Mouse (Mus musculus) midbrain, embryonic 16.5 days (tissue): ENCODE measurements around the gene Sirt3. TPM values are rescaled to one million over a fixed set of nuclear protein-coding genes. Genes with fewer than 3 reads are reported as not detected.

Experiments
- ATAC-seq: fragments of 200-750 bp; cut with Nextera tagmentation; 2 replicates; pipeline ENCODE4 v1.8.0; 2017; ENCODE audit warnings: moderate TSS enrichment
- H3K27ac ChIP-seq: fragments of 300-500 bp; sonication (generic); 2 replicates; pipeline ENCODE4 v1.5.1; 2014; ENCODE audit warnings: mild to moderate bottlenecking, low read length, mixed read lengths
- H3K27me3 ChIP-seq: fragments of 300-500 bp; sonication (generic); 2 replicates; pipeline ENCODE4 v1.6.1; 2014; ENCODE audit warnings: low read depth, low read length, mixed read lengths; ENCODE audit not compliant: control insufficient read depth, insufficient read depth
- H3K36me3 ChIP-seq: fragments of 300-500 bp; sonication (generic); 2 replicates; pipeline ENCODE4 v1.6.1; 2014; ENCODE audit warnings: mild to moderate bottlenecking, low read length, moderate library complexity, mixed read lengths; ENCODE audit not compliant: control insufficient read depth, insufficient read depth
- H3K4me1 ChIP-seq: fragments of 300-500 bp; sonication (generic); 2 replicates; pipeline ENCODE4 v1.6.1; 2014; ENCODE audit warnings: mild to moderate bottlenecking, low read length, mixed read lengths; ENCODE audit not compliant: control insufficient read depth, insufficient read depth
- H3K4me2 ChIP-seq: fragments of 300-500 bp; sonication (generic); 2 replicates; pipeline ENCODE4 v1.6.1; 2014; ENCODE audit warnings: mild to moderate bottlenecking, low read length, mixed read lengths
- H3K4me3 ChIP-seq: fragments of 300-500 bp; sonication (generic); 2 replicates; pipeline ENCODE4 v1.5.1; 2014; ENCODE audit warnings: low read depth, mild to moderate bottlenecking, low read length, moderate library complexity, mixed read lengths
- H3K9ac ChIP-seq: fragments of 300-500 bp; sonication (generic); 2 replicates; pipeline ENCODE4 v1.6.1; 2014; ENCODE audit warnings: low read depth, low read length, mixed read lengths
- H3K9me3 ChIP-seq: fragments of 300-500 bp; sonication (generic); replicated peaks from 2 replicates; pipeline ENCODE4 v1.6.1; 2014; ENCODE audit warnings: mild to moderate bottlenecking, low read length, mixed read lengths; ENCODE audit not compliant: control insufficient read depth, poor library complexity, severe bottlenecking
- WGBS: fragments of 180-500 bp; shearing (Covaris S2); extraction: QIAGEN DNeasy Blood & Tissue Kit; methylation state at CpG from one replicate; pipeline ENCODE4 v1.1.7; 2014; 5-methylcytosine and 5-hydroxymethylcytosine counted together
- polyA plus RNA-seq: library from polyadenylated mRNA; unstranded; fragments of >200 nt; fragmentation: Nextera tagmentation; extraction: Ambion mirVana; gene quantifications from 2 replicates; pipeline ENCODE4 v1.2.1, GENCODE M21; 2015

Sirt3 gene
- polyA plus RNA-seq = 49.1 and 58.2 TPM in 2 replicates

- ATAC-seq = peak; percentile 97
- H3K4me3 ChIP-seq = peak within 1 kb of the TSS; percentile 94
- no peaks in the 10 kb centered on the region for H3K9me3 ChIP-seq
- H3K9ac ChIP-seq = peak within 1 kb of the TSS; percentile 82
- H3K27ac ChIP-seq = peak within 1 kb of the TSS; percentile 93
- no peaks in the 10 kb centered on the region for H3K27me3 ChIP-seq
- H3K4me2 ChIP-seq = peak within 1 kb of the TSS; percentile 71
- under 1% methylated on average over 57 of the region's 59 CpGs for WGBS
- H3K4me1 ChIP-seq = peaks cover 16% of the 10 kb centered on the region
- peaks cover 10% of the 10 kb centered on the region for H3K36me3 ChIP-seq
Observed at GRCm38 (mm10) chr7:140881696-140882468, at the start of gene Sirt3, which contains the start of gene Psmd13. Gene Sirt3, minus strand, starts transcription at chr7:140882309. Gene Psmd13, plus strand, starts transcription at chr7:140881968.

GRCm38 (mm10) chr7:140927181-140927580, 45.1 kb upstream of the Sirt3 start:
- H3K4me2 ChIP-seq = no peak overlapping the region
- no peak overlapping the region for H3K9ac ChIP-seq
- no peak overlapping the region for H3K27ac ChIP-seq
- H3K9me3 ChIP-seq = no peaks in the 10 kb centered on the region
- WGBS = 92% methylated on average over 6 of the region's 6 CpGs
- no peaks in the 10 kb centered on the region for H3K36me3 ChIP-seq
- peaks cover 22% of the 10 kb centered on the region for H3K27me3 ChIP-seq
- no peak overlapping the region for H3K4me3 ChIP-seq
- H3K4me1 ChIP-seq = peaks cover 8% of the 10 kb centered on the region; the same call in 1 of the 2 replicates
- no peak for ATAC-seq

GRCm38 (mm10) chr7:140923070-140923775, 41.1 kb upstream of the Sirt3 start:
- peak overlapping the region; percentile 69 for H3K9ac ChIP-seq
- H3K9me3 ChIP-seq = no peaks in the 10 kb centered on the region
- peak overlapping the region; percentile 94 for H3K4me2 ChIP-seq
- peaks cover 55% of the 10 kb centered on the region for H3K27me3 ChIP-seq
- H3K4me1 ChIP-seq = peaks cover 12% of the 10 kb centered on the region
- 0 out of 2 replicates have a peak, but pooled peaks have one; percentile 21 for ATAC-seq
- H3K36me3 ChIP-seq = no peaks in the 10 kb centered on the region
- peak overlapping the region; percentile 46 for H3K4me3 ChIP-seq
- no peak overlapping the region for H3K27ac ChIP-seq
- WGBS = 17% methylated on average over 30 of the region's 30 CpGs

- H3K4me2 ChIP-seq = peak overlapping the region; percentile 94
- peak; percentile 64; the same call in 1 of the 2 replicates for ATAC-seq
- no peak overlapping the region for H3K27ac ChIP-seq
- H3K4me3 ChIP-seq = peak overlapping the region; percentile 46
- H3K9me3 ChIP-seq = no peaks in the 10 kb centered on the region
- under 1% methylated on average over 49 of the region's 49 CpGs for WGBS
- peak overlapping the region; percentile 69 for H3K9ac ChIP-seq
- H3K27me3 ChIP-seq = peaks cover 55% of the 10 kb centered on the region
- peaks cover 12% of the 10 kb centered on the region for H3K4me1 ChIP-seq
- H3K36me3 ChIP-seq = no peaks in the 10 kb centered on the region
Observed at GRCm38 (mm10) chr7:140922398-140923069, 40.4 kb upstream of the Sirt3 start.

DNA sequence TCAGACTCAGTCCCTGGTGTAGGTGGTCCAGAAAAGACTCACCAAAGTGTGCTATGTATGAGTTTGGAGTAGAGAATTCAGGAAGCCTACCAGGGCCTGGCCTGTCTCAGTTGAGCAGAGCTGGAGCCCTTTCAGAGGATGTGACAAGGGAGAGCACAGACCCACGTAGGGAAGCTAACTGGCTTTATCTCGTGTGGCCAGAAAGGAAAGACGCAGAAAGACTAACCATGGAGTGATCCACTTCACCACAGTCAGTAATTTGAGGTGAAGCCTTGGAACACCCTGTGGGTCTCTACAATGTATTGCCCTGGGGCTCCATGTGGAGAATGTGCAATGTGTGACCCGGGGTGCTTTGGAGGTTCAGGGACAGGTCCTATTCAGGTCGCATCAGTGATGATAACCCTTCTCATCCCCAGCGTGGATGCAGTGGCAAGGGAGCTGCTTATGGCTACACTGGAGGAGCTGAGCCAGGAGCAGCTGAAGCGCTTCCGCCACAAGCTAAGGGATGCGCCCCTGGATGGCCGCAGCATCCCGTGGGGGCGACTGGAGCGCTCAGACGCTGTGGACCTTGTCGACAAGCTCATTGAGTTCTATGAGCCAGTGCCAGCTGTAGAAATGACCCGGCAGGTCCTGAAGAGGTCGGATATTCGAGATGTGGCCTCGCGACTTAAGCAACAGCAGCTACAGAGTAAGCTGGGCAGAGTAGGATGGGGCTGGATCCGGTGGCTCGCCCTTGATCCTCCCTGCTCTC, 39.3 kb upstream of the Sirt3 start:
- Histone ChIP-seq H3K27me3 (peaks cover 55% of the 10 kb centered on the region), H3K27ac (no peak overlapping the region), H3K4me3 (no peak overlapping the region), H3K4me2 (peak overlapping the region; percentile 94; the same call in 1 of the 2 replicates), H3K36me3 (no peaks in the 10 kb centered on the region), H3K4me1 (peaks cover 12% of the 10 kb centered on the region), H3K9ac (no peak overlapping the region), H3K9me3 (no peaks in the 10 kb centered on the region)
- WGBS = 25% methylated on average over 22 of the region's 22 CpGs
- no peak for ATAC-seq

- WGBS = 79% methylated on average over 8 of the region's 8 CpGs
- Histone ChIP-seq H3K27ac (no peak within 1 kb of the TSS), H3K36me3 (no peaks in the 10 kb centered on the region), H3K9me3 (no peaks in the 10 kb centered on the region), H3K4me3 (no peak within 1 kb of the TSS), H3K4me2 (no peak within 1 kb of the TSS), H3K9ac (no peak within 1 kb of the TSS), H3K27me3 (peaks cover 55% of the 10 kb centered on the region), H3K4me1 (peaks cover 12% of the 10 kb centered on the region)
- no peak for ATAC-seq
Observed at GRCm38 (mm10) chr7:140920418-140921029, 38.4 kb upstream of the Sirt3 start, which contains the start of gene Nlrp6. Gene Nlrp6, plus strand, starts transcription at chr7:140920902.

DNA sequence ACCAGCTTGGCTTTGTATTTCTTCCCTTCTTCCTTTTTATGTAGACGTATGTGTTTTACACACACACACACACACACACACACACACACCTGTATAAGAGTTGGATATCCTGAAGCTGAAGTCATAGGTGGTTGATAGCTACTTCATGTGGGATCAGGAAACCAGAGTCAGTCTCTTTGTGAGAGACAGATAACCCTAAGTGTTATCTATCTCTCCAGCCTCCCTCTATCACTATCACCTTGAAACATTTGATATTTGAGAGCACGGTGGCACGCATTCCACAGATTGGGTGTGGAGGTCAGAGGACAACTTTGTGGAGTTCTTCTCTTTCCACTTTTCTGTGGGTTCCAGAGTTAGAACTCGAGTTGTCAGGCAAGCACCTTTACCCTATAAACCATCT, 37.8 kb upstream of the Sirt3 start:
- WGBS = 81% methylated on average over 4 of the region's 4 CpGs
- ATAC-seq = no peak
- Histone ChIP-seq H3K4me1 (peaks cover 12% of the 10 kb centered on the region), H3K36me3 (no peaks in the 10 kb centered on the region), H3K27me3 (peaks cover 51% of the 10 kb centered on the region), H3K4me2 (no peak overlapping the region), H3K9ac (no peak overlapping the region), H3K27ac (no peak overlapping the region), H3K9me3 (no peaks in the 10 kb centered on the region), H3K4me3 (no peak overlapping the region)
